Mouse (Mus musculus) cerebral cortex, adult 2 months (tissue): ENCODE results near the gene Lcp2.

ENCODE experiments used
- WGBS: fragments of 180-500 bp; shearing (Covaris S2); methylation state at CpG from one replicate; pipeline ENCODE4 v1.1.7; 2018; 5-methylcytosine and 5-hydroxymethylcytosine counted together

The Lcp2 gene

GRCm38 (mm10) chr11:34046767-34047541 is at the start of gene Lcp2:
Gene Lcp2, plus strand, starts transcription at chr11:34046920.
- 70% methylated on average over 6 of the region's 6 CpGs for WGBS

- WGBS = 83% methylated on average over 10 of the region's 10 CpGs
Observed at GRCm38 (mm10) chr11:33998244-33998643, 48.5 kb upstream of the Lcp2 start.

- WGBS = 93% methylated on average over 3 of the region's 3 CpGs
Observed at GRCm38 (mm10) chr11:34000416-34000815, 46.3 kb upstream of the Lcp2 start.

GRCm38 (mm10) chr11:34001938-34002592 is 44.7 kb upstream of the Lcp2 start:
- WGBS = 6% methylated on average over 5 of the region's 5 CpGs

GRCm38 (mm10) chr11:34002593-34002965 is 44.1 kb upstream of the Lcp2 start:
- WGBS = 74% methylated on average over 5 of the region's 5 CpGs

- WGBS = 92% methylated on average over 2 of the region's 2 CpGs
Observed at GRCm38 (mm10) chr11:34007616-34008015, 39.1 kb upstream of the Lcp2 start.

GRCm38 (mm10) chr11:34008214-34008613 is 38.5 kb upstream of the Lcp2 start:
- 88% methylated on average over 11 of the region's 11 CpGs for WGBS

- WGBS = 37% methylated on average over 9 of the region's 9 CpGs
Observed at GRCm38 (mm10) chr11:34008702-34009101, 38.0 kb upstream of the Lcp2 start.

- WGBS = 73% methylated on average over 12 of the region's 12 CpGs
Observed at GRCm38 (mm10) chr11:34009316-34010087, 37.2 kb upstream of the Lcp2 start.

- 79% methylated on average over 7 of the region's 7 CpGs for WGBS
Observed at GRCm38 (mm10) chr11:34010133-34010858, 36.4 kb upstream of the Lcp2 start.

- 43% methylated on average over 4 of the region's 4 CpGs for WGBS
Observed at GRCm38 (mm10) chr11:34010859-34011172, 35.9 kb upstream of the Lcp2 start.

GRCm38 (mm10) chr11:34012007-34012652 is 34.6 kb upstream of the Lcp2 start:
- 74% methylated on average over 6 of the region's 6 CpGs for WGBS

- WGBS = 93% methylated on average over 1 of the region's 1 CpGs
Observed at GRCm38 (mm10) chr11:34025091-34025490, 21.6 kb upstream of the Lcp2 start.

- 84% methylated on average over 5 of the region's 5 CpGs for WGBS
Observed at GRCm38 (mm10) chr11:34029658-34030057, 17.1 kb upstream of the Lcp2 start.

GRCm38 (mm10) chr11:34031015-34031805 is 15.5 kb upstream of the Lcp2 start:
- 75% methylated on average over 8 of the region's 8 CpGs for WGBS

- WGBS = 59% methylated on average over 5 of the region's 5 CpGs
Observed at GRCm38 (mm10) chr11:34034008-34034505, 12.7 kb upstream of the Lcp2 start.

- 59% methylated on average over 2 of the region's 2 CpGs for WGBS
Observed at GRCm38 (mm10) chr11:34034794-34035193, 11.9 kb upstream of the Lcp2 start.

GRCm38 (mm10) chr11:34035909-34036658 is 10.6 kb upstream of the Lcp2 start:
- WGBS = 82% methylated on average over 5 of the region's 5 CpGs

GRCm38 (mm10) chr11:34040061-34040460 is 6.7 kb upstream of the Lcp2 start:
- WGBS = 59% methylated on average over 5 of the region's 5 CpGs

GRCm38 (mm10) chr11:34042808-34043207 is 3.9 kb upstream of the Lcp2 start:
- WGBS = 79% methylated on average over 1 of the region's 1 CpGs
